Mouse (Mus musculus) hindbrain, embryonic 15.5 days (tissue): ENCODE measurements around the gene Ebf1. TPM values are rescaled to one million over a fixed set of nuclear protein-coding genes. Genes with fewer than 3 reads are reported as not detected.

Experiments
- polyA plus RNA-seq: library from polyadenylated mRNA; unstranded; fragments of >200 nt; fragmentation: Nextera tagmentation; extraction: Ambion mirVana; gene quantifications from 2 replicates; pipeline ENCODE4 v1.2.1, GENCODE M21; 2015

The Ebf1 gene
- polyA plus RNA-seq, 1 experiment from 2014 or later: 139 TPM

Other genes starting within 250 kb of the Ebf1 start
- gene Il12b, start 217.3 kb upstream of the Ebf1 start, polyA plus RNA-seq: not detected in 2 replicates
- gene Ublcp1, start 146.8 kb upstream of the Ebf1 start, polyA plus RNA-seq: 56.0 and 57.0 TPM in 2 replicates
- 119 TPM in 2 replicates for gene Rnf145, start 98.4 kb upstream of the Ebf1 start, polyA plus RNA-seq